Mouse (Mus musculus) embryonic fibroblast, embryonic 13.5 days (primary cell): Measurements from ENCODE around the gene Hoxa6.

ENCODE experiments used
- CTCF ChIP-seq: IDR thresholded peaks from 2 replicates; pipeline ENCODE4 v1.5.1; 2011; ENCODE audit warnings: mild to moderate bottlenecking, control low read depth, low read length, moderate library complexity, borderline replicate concordance; ENCODE audit not compliant: insufficient read depth
- POLR2A ChIP-seq: IDR thresholded peaks from 2 replicates; pipeline ENCODE4 v1.6.1; 2011; ENCODE audit warnings: low read depth, mild to moderate bottlenecking, control low read depth, low read length, moderate library complexity

DNA sequence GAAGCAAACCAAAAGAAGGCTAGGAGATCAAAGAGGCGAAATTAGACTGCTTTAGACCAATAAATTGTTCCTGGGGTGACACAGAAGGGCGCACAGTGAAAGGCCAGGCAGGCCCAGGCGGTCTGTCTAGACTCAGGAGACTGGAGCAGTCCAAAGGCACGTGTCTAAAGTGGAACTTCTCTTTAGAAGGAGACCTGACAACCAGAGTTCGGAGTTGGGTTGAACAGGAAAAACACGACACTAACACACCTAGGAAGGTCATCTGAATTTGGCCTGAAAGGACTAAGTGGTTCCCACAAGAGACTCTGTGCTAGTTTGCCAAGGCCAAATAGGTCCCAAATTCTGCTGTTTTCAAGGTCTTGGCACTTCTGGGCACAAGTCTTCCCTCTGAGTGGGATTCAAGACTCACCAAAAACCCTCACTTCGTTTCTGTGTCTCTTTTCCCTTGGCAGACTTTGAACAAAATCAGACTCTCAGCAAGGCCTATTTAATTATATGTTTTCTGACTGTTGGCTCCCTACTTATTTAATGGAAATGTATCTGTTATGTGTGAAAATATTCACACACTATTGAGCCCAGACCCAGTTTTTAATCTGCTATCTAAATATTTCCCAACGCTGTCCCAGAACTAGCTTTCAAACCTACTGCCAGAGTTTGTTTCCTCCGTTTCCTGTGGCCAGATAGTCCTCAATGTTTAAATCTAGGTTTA, 10.9 kb upstream of the Hoxa6 start:
- TF ChIP-seq CTCF = no peak
- TF ChIP-seq POLR2A = no peak
